Mouse (Mus musculus): ENCODE results near the gene Lemd2. TPM values are rescaled to one million over a fixed set of nuclear protein-coding genes. Genes with fewer than 3 reads are reported as not detected.

The Lemd2 gene
- polyA plus RNA-seq, 1 experiment from 2014 or later = 16.8 TPM

Other genes starting within 250 kb of the Lemd2 start
- gene Zbtb9, start 231.3 kb downstream of the Lemd2 start, polyA plus RNA-seq (2016; fragmentation: Nextera tagmentation; extraction: Ambion mirVana) = 10.3 and 10.7 TPM in 2 replicates
- 4.3 and 5.8 TPM in 2 replicates for gene Bak1, start 175.5 kb downstream of the Lemd2 start, polyA plus RNA-seq (2016; fragmentation: Nextera tagmentation; extraction: Ambion mirVana)
- 3.1 and 4.4 TPM in 2 replicates for gene Itpr3, start 147.2 kb downstream of the Lemd2 start, polyA plus RNA-seq (2016; fragmentation: Nextera tagmentation; extraction: Ambion mirVana)
- 294 and 296 TPM in 2 replicates for gene Uqcc2, start 70.6 kb downstream of the Lemd2 start, polyA plus RNA-seq (2016; fragmentation: Nextera tagmentation; extraction: Ambion mirVana)
- 0.18 and 0.31 TPM in 2 replicates for gene Ip6k3, start 36.7 kb downstream of the Lemd2 start, polyA plus RNA-seq (2016; fragmentation: Nextera tagmentation; extraction: Ambion mirVana)

Data from heart, embryonic 12.5 days (tissue).